Mouse (Mus musculus) frontal cortex, adult (tissue): Measurements from ENCODE around the gene Smndc1.
A peak's percentile ranks its signal among the peaks of the same experiment; 100 is the strongest.

ENCODE experiments used
- ATAC-seq: cut with Nextera tagmentation; 2 replicates; pipeline ENCODE4 v1.9.2; 2017; ENCODE audit warnings: mild to moderate bottlenecking, moderate library complexity, mixed read lengths; ENCODE audit not compliant: low TSS enrichment

Gene Smndc1

GRCm38 (mm10) chr19:53383336-53383735 is 7.0 kb downstream of the Smndc1 start:
- ATAC-seq: no peak

- ATAC-seq: no peak
Observed at GRCm38 (mm10) chr19:53378421-53378820, 12.0 kb downstream of the Smndc1 start.

GRCm38 (mm10) chr19:53377652-53378051 is 12.7 kb downstream of the Smndc1 start:
- ATAC-seq: no peak

GRCm38 (mm10) chr19:53375816-53376215 is 14.6 kb downstream of the Smndc1 start:
- no peak for ATAC-seq

GRCm38 (mm10) chr19:53375299-53375698 is 15.1 kb downstream of the Smndc1 start:
- ATAC-seq: no peak

- ATAC-seq: no peak
Observed at GRCm38 (mm10) chr19:53373570-53373969, 16.8 kb downstream of the Smndc1 start.

GRCm38 (mm10) chr19:53371666-53372065 is 18.7 kb downstream of the Smndc1 start, which contains the start of gene Gm10197:
TSS of gene Gm10197 (minus strand) at chr19:53371766.
- no peak for ATAC-seq

GRCm38 (mm10) chr19:53370233-53370632 is 20.1 kb downstream of the Smndc1 start:
- peak; percentile 16; the same call in 1 of the 2 replicates for ATAC-seq

- peak; percentile 57 for ATAC-seq
Observed at GRCm38 (mm10) chr19:53369469-53370043, 20.8 kb downstream of the Smndc1 start.

- no peak for ATAC-seq
Observed at GRCm38 (mm10) chr19:53366881-53367280, 23.5 kb downstream of the Smndc1 start.

GRCm38 (mm10) chr19:53366057-53366775 is 24.2 kb downstream of the Smndc1 start:
- no peak for ATAC-seq

- peak; percentile 60 for ATAC-seq
Observed at GRCm38 (mm10) chr19:53364963-53365362, 25.4 kb downstream of the Smndc1 start.

GRCm38 (mm10) chr19:53364551-53364950 is 25.8 kb downstream of the Smndc1 start:
- peak; percentile 7; the same call in 1 of the 2 replicates for ATAC-seq

- no peak for ATAC-seq
Observed at GRCm38 (mm10) chr19:53362967-53363366, 27.4 kb downstream of the Smndc1 start.

- ATAC-seq: peak; percentile 47; the same call in 1 of the 2 replicates
Observed at GRCm38 (mm10) chr19:53360265-53360958, 30.0 kb downstream of the Smndc1 start.

- ATAC-seq: peak; percentile 35; the same call in 1 of the 2 replicates
Observed at GRCm38 (mm10) chr19:53359160-53360033, 31.0 kb downstream of the Smndc1 start.

GRCm38 (mm10) chr19:53355065-53355464 is 35.3 kb downstream of the Smndc1 start:
- ATAC-seq: peak; percentile 25; the same call in 1 of the 2 replicates

- ATAC-seq: no peak
Observed at GRCm38 (mm10) chr19:53354271-53355000, 35.9 kb downstream of the Smndc1 start.

- ATAC-seq: peak; percentile 84
Observed at GRCm38 (mm10) chr19:53353864-53354263, 36.5 kb downstream of the Smndc1 start.

- no peak for ATAC-seq
Observed at GRCm38 (mm10) chr19:53345766-53346165, 44.6 kb downstream of the Smndc1 start.

- no peak for ATAC-seq
Observed at GRCm38 (mm10) chr19:53344062-53344461, 46.3 kb downstream of the Smndc1 start.
